Mouse (Mus musculus) v-Abl transformed pro-B cells (cell line): ENCODE data around the gene Akt1s1.

Experiments
- in situ Hi-C, 2 experiments: fragments of 400-800 bp; cut with MboI; formaldehyde crosslinking; loops; one replicate each; pipeline ENCODE4 v1.15.1; 2025; ENCODE audit not compliant: unreplicated experiment in 2 of 2

The Akt1s1 gene

GRCm38 (mm10) chr7:44891611-44892010 is 42.8 kb downstream of the Akt1s1 start:
- in situ Hi-C loops, result loop anchor here in 1 of 2 experiments (10.0 kb wide), 1 partner anchor 63 kb away; no protein-coding TSS in a partner anchor

GRCm38 (mm10) chr7:44892276-44892921 is 43.6 kb downstream of the Akt1s1 start, which contains the start of gene Med25:
Gene Med25 (minus strand): TSS chr7:44892712.
- in situ Hi-C loops, result loop anchor here in 1 of 2 experiments (10.0 kb wide), 1 partner anchor 62 kb away; no protein-coding TSS in a partner anchor

GRCm38 (mm10) chr7:44893197-44893596 is 44.4 kb downstream of the Akt1s1 start:
- in situ Hi-C loops, result loop anchor here in 1 of 2 experiments (10.0 kb wide), 1 partner anchor 62 kb away; no protein-coding TSS in a partner anchor

- in situ Hi-C loops, result loop anchor here in 1 of 2 experiments (10.0 kb wide), 1 partner anchor 61 kb away; no protein-coding TSS in a partner anchor
These were observed 45.4 kb downstream of the Akt1s1 start for GRCm38 (mm10) chr7:44894175-44894574.

GRCm38 (mm10) chr7:44895206-44895592 is 46.4 kb downstream of the Akt1s1 start:
- in situ Hi-C loops, result loop anchor here (5.0 to 10.0 kb wide), 2 partner anchors 43 to 60 kb away; no protein-coding TSS in a partner anchor

GRCm38 (mm10) chr7:44895593-44896434 is 47.0 kb downstream of the Akt1s1 start, which contains the start of gene Fuz:
Gene Fuz (plus strand): TSS chr7:44896079.
- in situ Hi-C loops, result loop anchor here (5.0 to 10.0 kb wide), 2 partner anchors 44 to 59 kb away; no protein-coding TSS in a partner anchor

GRCm38 (mm10) chr7:44896499-44896898 is 47.7 kb downstream of the Akt1s1 start:
- in situ Hi-C loops, result loop anchor here (5.0 to 10.0 kb wide), 2 partner anchors 44 to 58 kb away; no protein-coding TSS in a partner anchor

GRCm38 (mm10) chr7:44898607-44899006 is 49.8 kb downstream of the Akt1s1 start:
- in situ Hi-C loops, result loop anchor here (5.0 to 10.0 kb wide), 2 partner anchors 46 to 56 kb away; no protein-coding TSS in a partner anchor

GRCm38 (mm10) chr7:44900632-44901031 is 51.8 kb downstream of the Akt1s1 start:
- in situ Hi-C loops, result no loop called here

- in situ Hi-C loops, result no loop called here
These were observed 52.5 kb downstream of the Akt1s1 start for GRCm38 (mm10) chr7:44901230-44901722.
